Mouse (Mus musculus): ENCODE measurements around the gene Cbx8. TPM values are rescaled to one million over a fixed set of nuclear protein-coding genes. Genes with fewer than 3 reads are reported as not detected.

Gene Cbx8
- total RNA-seq (2015): 3.2 and 5.6 TPM in 2 replicates
- 3.0 and 3.6 TPM in 2 replicates for total RNA-seq (2017)

GRCm38 (mm10) chr11:119040600-119041324 lies at the start of gene Cbx8:
TSS of gene Cbx8 (minus strand) at chr11:119040969.
- peak; percentile 93 for ATAC-seq (ENCODE audit: poor library complexity, severe bottlenecking)

- ATAC-seq (ENCODE audit: poor library complexity, severe bottlenecking): no peak
Observed at GRCm38 (mm10) chr11:119090076-119090960, 49.5 kb upstream of the Cbx8 start.

DNA sequence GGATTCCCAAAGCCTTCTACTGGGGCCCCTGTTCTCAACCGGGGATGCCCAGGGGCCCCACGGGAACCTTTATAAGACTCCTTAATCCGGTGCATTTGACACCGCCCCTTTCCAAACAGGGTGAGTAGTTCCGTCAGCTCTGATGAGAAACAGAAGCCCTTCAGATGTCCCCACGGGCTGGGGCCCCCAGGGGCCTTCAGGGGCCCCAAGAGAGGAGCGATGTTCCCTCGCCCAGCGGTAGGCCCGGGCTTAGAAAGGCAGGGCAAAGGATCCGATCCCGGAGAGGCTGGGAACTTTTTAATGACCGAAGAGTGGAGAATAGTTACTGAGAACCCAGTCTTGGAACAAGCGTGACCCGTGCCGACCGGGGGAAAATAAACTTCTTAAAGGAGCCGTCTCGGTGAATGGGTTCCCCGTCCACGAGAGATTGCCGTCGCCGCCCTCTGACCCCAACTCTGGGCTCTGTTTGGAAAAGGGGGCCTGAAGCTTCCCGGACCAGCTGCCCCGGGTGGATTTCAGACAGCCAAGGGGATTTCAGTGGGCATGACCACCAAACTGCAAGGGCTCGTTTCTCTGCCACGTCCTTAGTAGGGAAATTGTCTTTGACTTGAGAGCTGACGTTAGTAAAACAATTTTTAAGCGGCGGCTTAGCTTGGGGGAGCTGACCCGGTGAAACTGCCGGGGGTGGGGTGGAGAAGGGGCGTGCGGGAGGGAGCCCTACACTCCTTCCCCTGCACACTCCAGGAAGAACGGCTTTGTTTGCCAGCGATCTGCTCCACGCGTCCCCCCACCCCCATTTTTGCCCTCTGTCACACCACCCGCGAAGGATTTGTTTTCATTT lies 48.7 kb upstream of the Cbx8 start:
- no peak for ATAC-seq (ENCODE audit: poor library complexity, severe bottlenecking)

DNA sequence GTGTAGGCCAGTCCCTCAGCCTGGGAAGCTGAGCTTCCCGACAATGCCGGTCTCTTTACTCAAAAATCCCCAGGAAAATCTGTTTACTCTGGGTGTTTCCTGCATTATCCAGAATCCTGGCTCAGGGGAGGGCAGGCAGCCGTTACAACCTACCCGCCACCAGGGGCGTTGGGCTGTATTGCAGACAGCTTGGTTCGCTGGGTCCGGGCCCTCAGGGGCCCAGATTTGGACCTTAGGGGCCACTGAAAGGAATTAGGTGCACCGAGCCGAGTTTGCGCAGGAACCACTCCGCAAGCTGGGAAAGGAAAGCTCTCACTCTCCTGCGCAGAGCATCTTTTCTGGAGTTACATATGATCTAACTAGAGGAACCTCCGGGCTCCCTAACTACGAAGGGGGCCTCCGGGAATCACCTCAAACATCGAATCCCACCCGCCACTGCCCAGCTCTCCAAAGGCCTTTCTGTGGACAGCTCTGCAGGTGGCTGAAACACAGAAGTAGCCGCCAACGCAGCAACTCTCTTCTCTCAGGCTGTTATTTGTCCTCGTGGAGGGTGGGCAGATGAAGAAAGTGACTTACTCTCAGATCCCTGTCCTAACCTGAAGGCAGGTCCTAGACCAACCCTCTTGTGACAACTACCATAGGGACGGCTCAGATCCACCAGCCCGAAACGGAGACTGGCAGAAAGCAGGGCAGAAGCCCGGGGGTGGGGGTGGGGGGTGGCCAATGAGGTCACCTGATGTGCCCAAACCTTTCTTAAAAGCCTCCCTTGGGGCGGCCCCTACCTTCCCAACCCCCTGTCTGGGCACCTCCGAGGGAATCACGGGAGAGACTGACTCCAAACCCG lies 47.8 kb upstream of the Cbx8 start:
- ATAC-seq (ENCODE audit: poor library complexity, severe bottlenecking): no peak

- ATAC-seq (ENCODE audit: poor library complexity, severe bottlenecking): peak; percentile 9
Observed at GRCm38 (mm10) chr11:119087301-119088082, 46.7 kb upstream of the Cbx8 start.

- ATAC-seq (ENCODE audit: poor library complexity, severe bottlenecking): peak; percentile 66
Observed at GRCm38 (mm10) chr11:119086144-119086971, 45.6 kb upstream of the Cbx8 start, which contains the start of gene Cbx4. TSS of gene Cbx4 (minus strand) at chr11:119086221.

DNA sequence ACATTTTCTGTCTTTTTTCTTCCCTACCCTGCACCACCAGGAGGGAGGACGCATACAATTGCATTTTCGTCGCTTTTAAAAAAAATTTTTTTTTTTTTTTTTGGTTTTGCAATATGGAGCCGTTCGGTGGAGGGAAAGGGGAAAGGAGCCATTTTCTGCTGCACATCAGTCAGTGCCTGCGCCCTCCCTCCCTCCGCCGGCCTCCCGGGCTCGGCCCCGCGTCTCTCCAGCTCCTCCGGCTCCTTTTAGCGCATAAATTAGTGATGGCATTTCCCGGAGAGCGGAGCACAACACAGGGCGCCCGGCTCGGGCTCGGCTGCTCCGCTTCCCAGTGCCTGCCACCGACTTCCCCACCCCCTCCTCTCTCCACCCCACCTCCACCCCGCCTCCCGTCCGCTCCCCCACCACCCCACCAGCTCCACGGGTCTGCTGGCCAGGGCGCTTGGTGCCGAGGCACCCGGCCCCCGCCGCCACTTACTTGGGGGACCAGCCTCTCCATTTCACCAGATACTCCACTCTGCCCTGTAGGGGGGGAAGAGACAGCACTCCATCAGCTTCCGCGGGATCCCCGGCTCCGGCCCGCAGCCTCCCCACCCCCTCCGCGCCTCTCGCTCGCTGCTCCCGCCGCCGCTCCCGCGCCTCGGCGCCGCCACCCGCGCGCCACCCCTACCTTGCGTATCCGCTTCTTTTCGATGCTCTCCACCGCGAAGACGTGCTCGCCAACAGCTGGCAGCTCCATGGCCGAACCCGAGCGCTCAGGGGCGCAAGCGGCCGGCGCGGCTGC lies 44.7 kb upstream of the Cbx8 start:
- peak; percentile 4; the same call in 1 of the 2 replicates for ATAC-seq (ENCODE audit: poor library complexity, severe bottlenecking)

GRCm38 (mm10) chr11:119084446-119085278 lies 43.9 kb upstream of the Cbx8 start:
- no peak for ATAC-seq (ENCODE audit: poor library complexity, severe bottlenecking)

DNA sequence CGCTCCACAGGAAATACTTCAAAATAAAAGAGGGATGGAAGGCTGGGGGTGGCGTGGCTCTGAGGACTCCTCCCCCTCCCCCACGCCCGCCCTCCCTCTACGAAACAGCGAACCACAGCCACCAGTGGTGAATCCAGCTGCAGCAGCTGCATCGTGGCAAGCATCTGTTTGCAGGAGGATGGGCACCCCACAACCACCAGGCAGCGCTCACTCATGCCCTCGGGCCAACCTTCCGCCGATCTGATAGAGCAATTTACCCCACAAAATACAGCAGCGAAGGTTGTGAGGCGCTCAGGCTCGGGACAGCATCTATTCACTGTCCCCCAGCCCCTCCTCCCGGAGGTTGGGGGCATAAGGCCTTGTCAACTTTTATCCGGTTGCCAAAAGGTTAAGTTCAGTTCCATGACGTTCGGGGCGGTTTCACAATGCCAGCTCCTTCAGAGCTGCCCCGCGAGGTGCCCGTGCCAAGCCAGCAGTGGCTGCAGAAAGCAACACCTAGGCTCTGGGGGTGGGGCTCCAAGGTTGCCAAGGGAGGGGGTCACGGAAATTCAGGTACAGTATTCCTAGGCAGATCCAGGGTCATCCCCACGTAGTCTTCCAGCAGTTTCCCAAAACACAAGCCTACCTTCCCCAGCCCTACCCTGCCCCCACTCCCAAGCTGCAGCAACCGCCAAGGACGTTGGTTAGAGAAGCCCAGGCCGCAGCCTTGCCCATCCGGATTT lies 43.1 kb upstream of the Cbx8 start:
- ATAC-seq (ENCODE audit: poor library complexity, severe bottlenecking): peak; percentile 12; the same call in 1 of the 2 replicates

- no peak for ATAC-seq (ENCODE audit: poor library complexity, severe bottlenecking)
Observed at GRCm38 (mm10) chr11:119082638-119083599, 42.1 kb upstream of the Cbx8 start.

DNA sequence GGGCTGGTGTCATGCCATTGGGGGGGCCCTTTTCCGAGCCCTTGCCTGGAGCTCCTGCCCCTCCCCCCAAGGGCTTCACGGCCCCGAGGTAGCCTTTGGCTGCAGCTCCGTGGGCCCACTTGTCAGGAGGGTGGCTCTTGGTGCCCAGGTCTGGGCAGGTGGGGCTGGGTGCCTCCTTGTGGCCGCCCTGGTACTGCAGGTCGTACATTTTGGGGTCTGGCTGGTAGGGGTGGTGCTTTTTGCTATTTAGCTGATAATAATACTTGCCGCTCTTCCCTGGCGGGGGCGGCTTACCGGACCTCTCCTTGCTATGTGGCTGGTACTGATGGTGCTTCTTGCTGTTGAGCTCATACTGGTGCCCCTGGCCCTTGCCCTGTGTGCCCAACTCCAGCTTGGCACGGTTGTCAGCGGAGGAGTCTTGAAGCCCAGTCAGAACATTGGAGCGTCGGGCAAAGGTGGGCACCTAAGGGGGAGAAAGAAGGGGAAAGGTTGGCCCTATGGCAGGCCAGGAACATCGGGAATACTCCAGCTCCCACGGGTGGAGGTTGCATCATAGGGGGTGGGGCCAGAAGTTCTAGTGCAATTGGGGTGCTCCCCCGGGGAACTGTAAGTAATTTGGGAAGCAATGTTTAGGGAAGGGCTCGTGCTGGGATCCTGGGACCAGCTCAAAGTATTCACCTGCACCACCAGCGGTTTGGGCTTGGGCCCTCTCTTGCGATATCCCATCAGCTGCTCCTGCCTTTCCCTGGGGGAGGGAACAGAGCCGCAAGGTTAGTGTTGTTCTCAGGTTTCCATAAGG lies 41.3 kb upstream of the Cbx8 start:
- ATAC-seq (ENCODE audit: poor library complexity, severe bottlenecking): no peak

DNA sequence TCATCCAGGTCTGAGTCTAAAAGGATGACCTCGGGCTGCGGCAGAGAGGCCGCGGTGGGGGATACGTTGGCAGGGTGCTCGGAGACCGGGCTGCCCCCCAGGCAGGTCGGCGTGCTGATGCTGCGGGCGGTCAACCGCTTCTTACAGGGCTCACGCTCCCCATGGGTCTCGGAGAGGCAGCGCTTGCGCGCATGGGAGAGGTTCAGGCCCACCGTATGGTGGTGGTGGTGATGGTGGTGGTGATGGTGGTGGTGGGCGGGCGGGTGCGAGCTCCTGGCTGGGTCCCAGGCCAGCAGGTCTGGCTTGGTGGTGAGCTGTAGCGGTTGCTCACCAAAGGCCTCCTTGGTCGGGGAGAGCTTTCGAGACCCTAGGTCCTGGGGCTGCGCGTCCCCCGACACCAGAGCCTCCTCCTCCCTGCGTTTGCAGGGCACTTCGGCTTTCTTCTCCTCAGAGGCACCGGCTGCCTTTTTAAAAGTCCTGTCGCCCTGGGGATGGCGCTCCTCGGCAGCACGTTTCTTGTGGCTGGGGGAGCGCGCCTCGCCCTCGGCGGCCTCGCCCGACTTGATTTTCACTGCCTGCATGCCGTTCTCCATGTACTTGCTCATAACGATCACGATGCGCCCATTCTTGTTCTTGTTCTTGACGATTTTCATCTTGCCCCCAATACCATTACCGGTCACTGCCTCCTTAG lies 40.5 kb upstream of the Cbx8 start:
- ATAC-seq (ENCODE audit: poor library complexity, severe bottlenecking): no peak

GRCm38 (mm10) chr11:119080461-119081147 lies 39.8 kb upstream of the Cbx8 start:
- ATAC-seq (ENCODE audit: poor library complexity, severe bottlenecking): no peak
